Mouse (Mus musculus) brain, embryonic 14.5 days (tissue): Measurements from ENCODE around the gene Uaca.

ENCODE experiments used
- CTCF ChIP-seq: fragments of 200-500 bp; IDR thresholded peaks from 2 replicates; pipeline ENCODE4 v1.5.1; 2012; ENCODE audit warnings: inconsistent platforms, mild to moderate bottlenecking, moderate library complexity, borderline replicate concordance; ENCODE audit not compliant: insufficient read depth, insufficient read length; ENCODE audit errors: extremely low read depth
- POLR2A ChIP-seq: fragments of 200-500 bp; IDR thresholded peaks from 2 replicates; pipeline ENCODE4 v1.6.1; 2012; ENCODE audit warnings: mild to moderate bottlenecking, inconsistent platforms, borderline replicate concordance; ENCODE audit not compliant: poor library complexity, insufficient read depth, insufficient read length, severe bottlenecking; ENCODE audit errors: extremely low read depth

- TF ChIP-seq CTCF: no peak
- no peak for TF ChIP-seq POLR2A
These were observed 29.2 kb upstream of the Uaca start for GRCm38 (mm10) chr9:60765181-60765580.
